Mouse (Mus musculus) granulocyte monocyte progenitor cell, adult 5-6 weeks (primary cell): Measurements from ENCODE around the gene 1700016H13Rik. TPM values are rescaled to one million over a fixed set of nuclear protein-coding genes. Genes with fewer than 3 reads are reported as not detected.

ENCODE experiments used
- ATAC-seq: replicated peaks from 2 replicates; pipeline ENCODE4 v1.8.0; 2016; ENCODE audit warnings: mild to moderate bottlenecking, moderate TSS enrichment, inconsistent platforms; ENCODE audit not compliant: poor library complexity, severe bottlenecking
- total RNA-seq, 2 experiments: library from RNA; stranded (forward) in 1 of 2; stranded (reverse) in 1 of 2; fragments of 200-712, 200-1000 nt in 1 of 2; fragments of >200 nt in 1 of 2; fragmentation: Nextera tagmentation in 1 of 2; gene quantifications; 2 replicates each; pipeline ENCODE4 v1.2.3; 2014 to 2017

The 1700016H13Rik gene
- total RNA-seq, 2 experiments from 2014 or later = 0.93 TPM; not detected in 1

- no peak for ATAC-seq
Observed at GRCm38 (mm10) chr5:103674482-103674881, 18.7 kb upstream of the 1700016H13Rik start.

GRCm38 (mm10) chr5:103673611-103674010 is 17.8 kb upstream of the 1700016H13Rik start:
- ATAC-seq = no peak

- no peak for ATAC-seq
Observed at GRCm38 (mm10) chr5:103671858-103672257, 16.0 kb upstream of the 1700016H13Rik start.

GRCm38 (mm10) chr5:103665876-103666275 is 10.1 kb upstream of the 1700016H13Rik start:
- no peak for ATAC-seq

- no peak for ATAC-seq
Observed at GRCm38 (mm10) chr5:103664932-103665331, 9.1 kb upstream of the 1700016H13Rik start.

GRCm38 (mm10) chr5:103659571-103659970 is 3.8 kb upstream of the 1700016H13Rik start:
- ATAC-seq = peak; percentile 38; the same call in 1 of the 2 replicates

GRCm38 (mm10) chr5:103658921-103659320 is 3.1 kb upstream of the 1700016H13Rik start:
- ATAC-seq = 0 out of 2 replicates have a peak, but pooled peaks have one; percentile 10

GRCm38 (mm10) chr5:103654780-103655179 is 1.0 kb downstream of the 1700016H13Rik start:
- no peak for ATAC-seq

GRCm38 (mm10) chr5:103654225-103654624 is 1.6 kb downstream of the 1700016H13Rik start:
- ATAC-seq = peak; percentile 52

GRCm38 (mm10) chr5:103647320-103647719 is 8.5 kb downstream of the 1700016H13Rik start:
- no peak for ATAC-seq

- peak; percentile 30; the same call in 1 of the 2 replicates for ATAC-seq
Observed at GRCm38 (mm10) chr5:103644167-103644566, 11.6 kb downstream of the 1700016H13Rik start.

- no peak for ATAC-seq
Observed at GRCm38 (mm10) chr5:103637162-103637561, 18.6 kb downstream of the 1700016H13Rik start.

GRCm38 (mm10) chr5:103629854-103630580 is 25.8 kb downstream of the 1700016H13Rik start:
- no peak for ATAC-seq

- ATAC-seq = no peak
Observed at GRCm38 (mm10) chr5:103629111-103629764, 26.6 kb downstream of the 1700016H13Rik start, which contains the start of gene Slc10a6. Slc10a6 (minus strand) TSS chr5:103629403.

- no peak for ATAC-seq
Observed at GRCm38 (mm10) chr5:103628499-103628898, 27.3 kb downstream of the 1700016H13Rik start.

- ATAC-seq = no peak
Observed at GRCm38 (mm10) chr5:103624831-103625230, 31.0 kb downstream of the 1700016H13Rik start.

GRCm38 (mm10) chr5:103622321-103622720 is 33.5 kb downstream of the 1700016H13Rik start:
- no peak for ATAC-seq

- no peak for ATAC-seq
Observed at GRCm38 (mm10) chr5:103620301-103620973, 35.4 kb downstream of the 1700016H13Rik start.

- ATAC-seq = no peak
Observed at GRCm38 (mm10) chr5:103617191-103617590, 38.6 kb downstream of the 1700016H13Rik start.

GRCm38 (mm10) chr5:103614356-103614755 is 41.5 kb downstream of the 1700016H13Rik start:
- ATAC-seq = 0 out of 2 replicates have a peak, but pooled peaks have one; percentile 30

GRCm38 (mm10) chr5:103612316-103612715 is 43.5 kb downstream of the 1700016H13Rik start:
- no peak for ATAC-seq
